Mouse (Mus musculus) embryo, embryonic 11 days (tissue): Measurements from ENCODE around the gene Olfr914.

Experiments
- DNase-seq: peaks from one replicate; pipeline ENCODE4 v3.0.0-alpha.2; 2015

The Olfr914 gene

DNA sequence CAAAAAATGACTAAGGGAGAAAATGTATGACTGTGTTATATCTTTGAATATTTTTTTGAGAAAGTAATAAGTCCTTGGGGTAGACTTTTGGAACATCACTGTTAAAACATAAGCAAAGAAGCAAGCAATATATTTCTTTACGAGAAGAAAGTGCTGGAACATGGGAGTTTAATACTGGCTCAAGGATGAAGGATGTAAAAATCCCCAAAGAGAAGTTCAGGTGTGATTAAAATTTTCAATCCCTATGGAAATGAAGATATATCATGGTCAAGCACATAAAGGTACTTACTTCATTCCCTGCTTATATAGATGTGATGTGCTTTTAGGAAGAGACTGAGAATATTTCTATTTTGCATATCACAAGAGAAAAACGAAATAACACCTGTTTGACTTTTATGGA lies at the start of gene Olfr914:
Gene Olfr914 (plus strand): TSS at position 301 of the 400 bp plus-strand sequence.
- DNase-seq = no peak

DNA sequence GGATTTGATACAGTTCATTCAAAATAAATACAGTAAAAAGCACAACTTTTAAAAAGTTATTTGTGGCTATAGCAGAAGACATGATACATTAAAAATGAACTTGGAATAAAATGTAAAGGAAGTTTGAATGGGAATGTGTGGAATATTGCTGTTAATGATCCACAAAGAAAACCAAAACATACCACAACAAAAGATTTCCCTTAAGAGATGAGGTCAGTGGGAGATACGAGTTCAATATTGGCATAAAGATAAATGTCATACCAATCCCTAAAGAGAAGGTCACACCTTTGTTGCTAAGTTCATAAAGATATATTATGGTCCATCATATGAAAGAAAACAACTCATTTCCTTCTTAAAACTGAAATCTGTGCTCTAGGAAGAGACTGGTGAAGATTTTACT lies 25.0 kb upstream of the Olfr914 start, which contains the start of gene Olfr912:
Gene Olfr912 (plus strand): TSS at position 301 of the 400 bp plus-strand sequence.
- DNase-seq = no peak

DNA sequence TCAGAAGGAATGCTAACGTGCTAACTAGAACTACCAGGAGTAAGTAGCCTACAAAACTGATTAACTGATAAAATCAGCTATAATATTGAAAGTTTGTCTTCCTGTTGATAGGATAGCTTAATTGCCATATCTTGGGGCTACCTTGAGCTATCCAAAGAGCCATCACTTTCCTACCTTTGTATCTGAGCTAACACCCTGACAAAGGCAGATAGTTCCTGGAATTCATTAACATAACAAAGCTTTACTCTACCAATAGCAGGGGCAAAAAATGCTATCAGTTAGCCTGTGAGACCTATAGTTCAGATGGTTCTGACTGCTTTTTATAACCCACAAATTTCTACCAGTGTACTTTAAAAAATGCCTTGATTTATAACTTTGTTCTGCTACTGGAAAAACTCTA lies 13.8 kb upstream of the Olfr914 start:
- DNase-seq = no peak

DNA sequence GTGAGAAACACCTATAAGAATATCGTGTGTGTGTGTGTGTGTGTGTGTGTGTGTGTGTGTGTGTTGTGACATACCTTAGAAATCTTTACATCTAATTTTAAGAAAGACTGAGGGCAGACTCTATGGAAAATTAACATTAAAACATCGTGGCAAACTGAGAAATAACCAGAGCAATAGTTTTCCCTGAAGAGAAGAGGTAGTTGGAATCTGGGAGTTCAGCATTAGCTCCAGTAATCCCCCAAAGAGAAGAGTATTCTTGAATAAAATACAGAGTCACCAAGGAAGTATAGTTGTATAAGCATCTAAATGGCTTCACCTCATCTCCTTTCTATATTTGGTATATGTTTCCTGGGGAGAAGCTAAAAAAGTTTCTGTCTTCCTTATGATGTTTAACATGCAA lies 12.4 kb upstream of the Olfr914 start, which contains the start of gene Olfr913:
Gene Olfr913 (plus strand): TSS at position 301 of the 400 bp plus-strand sequence.
- DNase-seq = no peak

DNA sequence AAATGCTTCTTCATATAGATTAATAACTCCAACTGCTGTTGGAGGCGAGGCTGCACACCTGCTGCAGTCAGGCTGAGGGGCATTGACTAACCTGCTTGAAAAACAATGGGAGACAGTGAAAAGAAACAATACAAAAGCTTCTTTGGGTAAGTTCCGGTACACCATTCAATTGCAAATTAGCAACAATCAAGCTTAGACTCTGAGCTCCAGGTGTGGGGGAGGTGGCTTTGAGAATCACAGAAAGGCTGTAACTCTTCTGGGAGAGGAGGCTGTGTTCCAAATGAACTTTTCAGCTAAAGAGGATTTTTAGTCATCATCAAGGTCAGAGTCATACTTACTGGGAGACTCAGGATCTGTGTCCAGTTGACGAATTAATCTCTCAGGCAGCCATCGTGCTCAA lies 27.5 kb downstream of the Olfr914 start:
- no peak for DNase-seq

DNA sequence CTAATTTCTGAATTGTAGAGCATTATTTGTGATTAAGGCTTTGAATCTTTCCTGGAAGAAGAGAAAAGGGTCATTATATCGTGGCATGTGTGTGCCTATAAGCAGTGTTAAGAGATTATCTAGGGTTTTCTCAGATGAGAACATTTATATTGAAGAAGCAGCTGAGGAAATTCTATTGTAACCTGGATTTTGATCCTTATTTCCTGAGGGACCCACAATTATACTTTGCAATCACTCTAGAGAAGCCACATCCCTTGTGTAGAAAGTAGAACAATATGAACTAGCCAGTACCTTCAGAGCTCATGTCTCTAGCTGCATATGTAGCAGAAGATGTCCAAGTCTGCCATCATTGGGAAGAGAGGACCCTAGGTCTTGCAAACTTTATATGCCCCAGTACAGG lies 54.9 kb downstream of the Olfr914 start, which contains the start of gene Olfr916:
Gene Olfr916 (minus strand): TSS at position 101 of the 400 bp plus-strand sequence.
- no peak for DNase-seq
